Mouse (Mus musculus): ENCODE results near the gene Apoa4.

Apoa4 gene

DNA sequence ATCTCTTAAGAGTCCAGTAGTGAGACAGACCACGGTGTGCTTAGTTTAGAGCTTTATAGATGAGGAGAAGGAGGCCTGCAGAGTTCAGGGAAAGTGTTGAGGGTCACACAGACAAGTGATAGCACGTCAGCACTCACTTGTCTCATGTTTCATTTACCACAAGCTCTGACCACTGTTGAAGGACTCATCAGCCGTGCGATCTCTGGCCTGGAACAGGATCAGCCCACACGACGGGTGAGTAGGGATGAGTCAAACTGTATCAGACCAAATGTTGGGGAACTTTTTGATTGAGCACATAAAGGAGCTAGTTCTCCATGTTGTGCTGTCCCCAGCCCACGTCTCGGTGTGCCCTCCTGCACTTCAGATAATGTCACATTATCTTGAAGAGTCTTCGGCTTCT is 34.0 kb downstream of the Apoa4 start:
- DNase-seq (ENCODE audit: low read depth, low spot score) = no peak

DNA sequence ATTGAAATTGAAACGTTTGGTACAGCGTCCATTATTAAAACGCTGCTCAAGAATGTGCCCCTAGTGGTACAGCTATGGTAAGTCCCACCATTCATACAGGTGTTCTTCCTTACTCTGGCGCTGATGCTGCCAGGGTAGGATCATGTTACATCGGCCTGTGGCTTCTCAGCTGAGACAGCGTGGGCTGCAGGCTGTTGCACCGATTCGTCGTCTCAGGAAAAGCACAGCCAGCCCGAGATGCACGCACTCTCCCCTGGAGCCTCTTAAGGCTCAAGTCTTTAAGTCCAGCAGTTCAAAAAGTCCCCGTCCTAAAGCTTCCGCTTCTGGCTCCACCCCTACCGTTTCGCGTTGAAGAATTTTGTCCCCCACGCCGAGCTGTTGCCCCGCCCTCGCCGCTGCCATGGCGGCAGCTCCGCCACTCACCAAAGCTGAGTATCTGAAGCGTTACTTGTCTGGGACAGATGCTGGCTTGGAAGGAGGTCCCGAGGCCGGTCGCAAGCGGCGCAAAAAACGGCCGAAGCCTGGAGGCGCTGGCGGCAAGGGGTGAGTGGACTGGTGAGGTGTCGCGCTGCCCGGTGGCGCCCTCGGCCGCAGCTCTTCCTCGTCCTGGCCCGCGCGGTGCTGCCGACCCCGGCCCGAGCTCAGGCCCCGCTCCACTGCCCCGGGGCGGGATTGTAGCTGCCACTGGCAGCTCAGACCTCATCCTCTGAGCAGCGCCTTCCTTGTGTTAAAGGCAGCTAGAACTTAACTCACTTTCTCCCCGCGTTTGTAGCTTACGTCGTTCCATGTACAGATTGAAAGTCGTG is 42.3 kb downstream of the Apoa4 start, which contains the start of gene Bud13:
Gene Bud13 (plus strand): TSS at position 378 of the 806 bp plus-strand sequence.
- peak; percentile 99 for DNase-seq (ENCODE audit: low read depth, low spot score)

All from A20 (cell line).